Mouse (Mus musculus) thymus, postnatal 0 days (tissue): ENCODE measurements at regions not wholly inside any gene's neighbourhood (a gene's known extent, or its start where the extent isn't known, plus 50 kb on each side); places are given as distances from the start of the nearest gene placed in this dataset.
A peak's percentile ranks its signal among the peaks of the same experiment; 100 is the strongest.

Experiments used
- DNase-seq: peaks from one replicate; pipeline ENCODE4 v3.0.0-alpha.2; 2015; ENCODE audit warnings: low spot score

DNA sequence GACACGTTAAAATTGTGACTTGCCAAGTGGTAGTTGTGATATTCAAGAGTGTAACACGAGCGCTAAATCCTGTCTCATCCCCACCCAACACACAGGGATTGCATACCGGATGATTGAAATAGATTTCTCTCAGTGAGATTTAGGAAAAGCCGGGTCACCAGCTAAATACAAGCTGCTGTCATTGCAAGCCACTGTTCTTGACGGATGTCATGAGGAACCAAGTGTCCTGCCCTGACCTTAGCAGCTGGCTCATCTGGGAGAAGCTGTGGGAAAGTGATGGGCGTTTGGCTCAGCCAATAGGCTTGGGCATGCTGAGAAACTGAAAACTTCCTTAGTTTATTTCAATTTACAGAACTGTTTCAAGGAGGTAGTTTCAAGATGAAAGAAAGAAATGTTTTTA is 164.4 kb upstream of the Jmjd1c start:
- DNase-seq, result no peak

DNA sequence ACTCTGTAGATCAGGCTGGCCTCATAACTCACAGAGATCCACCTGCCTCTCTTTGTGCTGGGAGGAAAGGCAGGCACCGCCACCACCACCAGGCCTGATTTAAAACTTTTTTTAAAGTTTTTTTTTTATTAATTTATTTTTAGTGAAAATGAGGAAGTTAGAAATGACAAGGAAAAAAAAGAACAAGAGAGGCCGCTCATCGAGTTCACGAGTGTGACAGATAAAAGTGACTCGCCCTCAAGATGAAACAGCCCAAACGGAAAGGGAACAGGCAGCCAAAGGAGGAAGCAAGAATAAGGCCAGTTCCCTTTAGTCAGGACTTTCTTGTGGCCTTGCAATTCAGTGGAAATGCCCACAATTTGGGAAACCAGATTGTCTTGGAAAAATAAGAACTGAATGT is 163.4 kb upstream of the Jmjd1c start:
- DNase-seq, result no peak

DNA sequence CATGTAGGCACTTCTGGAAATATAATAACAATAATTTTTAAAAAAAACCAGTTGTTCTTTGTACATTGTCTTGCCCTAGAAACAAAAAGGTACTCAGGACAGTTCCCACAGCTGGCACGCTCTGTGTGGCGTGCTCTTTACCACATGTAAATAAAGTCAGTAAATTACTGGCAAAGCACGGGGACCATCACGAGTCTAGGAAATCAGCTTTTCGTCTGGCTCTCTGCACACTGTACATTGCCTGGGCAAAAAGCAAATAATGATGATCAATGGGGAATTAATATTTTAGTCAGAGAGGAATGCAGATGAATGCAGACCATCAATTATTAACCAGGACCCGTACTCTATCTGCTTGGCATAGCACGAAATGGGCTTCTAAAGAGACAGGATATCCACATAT is 162.2 kb upstream of the Jmjd1c start:
- no peak for DNase-seq

DNA sequence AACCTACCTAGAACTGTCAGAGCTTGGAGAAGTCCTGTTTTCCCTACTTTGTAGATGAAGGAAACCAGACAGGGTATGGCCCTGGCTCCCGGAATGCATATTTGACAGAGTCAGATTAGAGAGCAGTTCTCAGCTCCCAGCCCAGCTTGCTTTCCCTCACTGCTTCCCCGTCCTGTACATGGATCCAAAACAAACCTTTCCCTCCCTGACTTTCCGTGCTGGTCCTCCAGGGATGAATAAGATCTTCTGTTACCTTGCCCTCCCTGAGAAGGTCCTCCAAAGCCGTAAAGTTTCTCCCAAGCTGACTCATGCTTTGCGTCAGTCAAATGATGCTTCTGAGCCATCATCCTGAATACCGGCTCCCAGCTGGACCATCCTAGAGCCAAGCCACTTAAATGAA is 160.2 kb upstream of the Jmjd1c start:
- DNase-seq, result no peak

DNA sequence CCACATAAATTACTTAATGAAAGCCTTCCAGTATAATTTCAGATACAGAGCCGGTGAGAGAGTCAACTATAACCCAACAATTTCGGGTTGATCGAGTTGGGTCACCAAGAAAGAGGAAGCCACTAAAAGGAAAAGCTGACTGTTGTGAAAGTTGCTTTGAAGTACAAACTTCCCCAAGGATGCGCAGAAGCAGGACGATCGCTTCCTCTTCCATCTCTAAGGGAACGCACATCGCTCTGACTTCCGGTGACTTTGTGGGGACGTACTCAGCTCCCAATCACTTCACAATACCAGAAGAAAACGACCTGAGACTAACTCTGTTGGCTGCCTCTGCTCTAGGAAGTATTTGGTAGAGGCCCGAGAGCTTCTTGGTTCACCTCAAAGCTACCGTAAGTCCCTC is 158.8 kb upstream of the Jmjd1c start:
- DNase-seq, result peak; percentile 3

DNA sequence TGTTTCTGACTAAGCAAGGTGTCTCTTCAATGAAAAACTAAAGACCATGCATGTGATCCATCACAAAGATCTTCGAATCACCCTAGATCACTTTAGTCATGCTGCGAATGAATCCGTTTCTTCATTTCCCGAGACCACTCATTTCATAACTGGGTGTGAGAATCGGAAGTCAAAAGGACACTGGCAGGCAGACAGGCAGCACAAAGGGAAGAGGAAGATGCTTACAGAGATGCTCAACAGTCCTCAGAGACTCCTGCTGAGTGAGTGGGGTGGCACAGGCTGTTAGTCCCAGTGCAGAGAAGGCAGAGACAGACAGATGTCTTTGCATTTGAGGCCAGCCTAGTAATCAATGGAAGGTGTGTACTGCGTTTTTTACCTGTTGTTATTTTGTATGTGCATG is 155.6 kb upstream of the Jmjd1c start:
- DNase-seq, result no peak

DNA sequence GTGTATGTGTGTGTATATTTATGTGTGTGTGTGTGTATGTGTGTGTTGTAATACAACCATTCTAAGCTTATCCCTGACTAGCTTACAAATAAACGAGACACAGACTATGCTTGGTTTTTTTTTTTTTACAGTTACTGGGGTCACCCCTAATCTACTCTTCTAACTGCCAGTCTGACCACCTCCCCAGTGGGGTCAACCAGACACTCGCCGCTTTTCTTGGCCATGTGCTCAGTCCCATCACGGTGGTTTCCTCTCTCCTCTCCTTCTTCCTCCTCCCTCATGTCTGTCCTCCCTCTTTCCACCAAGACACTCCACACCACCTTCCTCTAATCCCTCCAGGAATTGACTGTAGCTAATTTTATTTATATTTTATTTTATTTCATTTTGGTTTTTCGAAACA is 155.0 kb upstream of the Jmjd1c start:
- no peak for DNase-seq

DNA sequence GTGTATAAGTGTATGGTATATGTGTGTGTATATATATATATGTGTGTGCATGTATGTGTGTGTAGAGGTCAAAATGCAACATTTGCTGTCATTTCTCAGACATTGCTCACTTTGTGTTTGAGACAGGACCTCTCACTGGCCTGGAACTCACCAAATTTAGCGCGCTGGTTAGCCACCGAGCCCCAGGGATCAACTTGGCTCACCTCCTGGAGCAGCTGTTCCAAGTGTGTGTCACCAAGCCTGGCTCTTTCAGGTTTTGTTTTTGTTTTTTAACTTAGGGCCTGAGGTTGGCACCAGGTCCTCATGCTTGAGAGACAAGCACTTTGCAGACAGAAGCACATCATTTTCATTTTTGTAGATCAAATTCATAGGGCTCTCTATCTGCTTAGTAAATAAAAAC is 154.0 kb upstream of the Jmjd1c start:
- no peak for DNase-seq

DNA sequence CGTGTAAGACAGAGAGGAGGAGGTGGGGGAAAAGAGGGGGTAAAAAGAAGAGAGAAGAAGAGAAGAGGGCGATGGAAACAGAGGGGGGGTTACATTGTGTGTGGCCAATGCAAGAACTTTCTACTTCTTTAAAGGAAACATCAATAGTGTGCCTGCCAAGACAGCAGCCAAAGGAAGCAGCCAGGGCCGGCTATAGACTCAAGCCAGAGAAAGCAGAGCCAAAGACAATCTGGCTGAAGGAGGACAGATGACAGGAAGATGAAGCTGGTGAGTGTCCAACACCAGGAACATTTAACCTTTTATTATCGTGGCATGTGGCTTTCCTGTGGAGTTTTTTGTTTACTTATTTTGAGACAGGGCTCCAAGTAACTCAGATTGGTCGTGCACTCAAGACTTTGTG is 152.1 kb upstream of the Jmjd1c start:
- no peak for DNase-seq

DNA sequence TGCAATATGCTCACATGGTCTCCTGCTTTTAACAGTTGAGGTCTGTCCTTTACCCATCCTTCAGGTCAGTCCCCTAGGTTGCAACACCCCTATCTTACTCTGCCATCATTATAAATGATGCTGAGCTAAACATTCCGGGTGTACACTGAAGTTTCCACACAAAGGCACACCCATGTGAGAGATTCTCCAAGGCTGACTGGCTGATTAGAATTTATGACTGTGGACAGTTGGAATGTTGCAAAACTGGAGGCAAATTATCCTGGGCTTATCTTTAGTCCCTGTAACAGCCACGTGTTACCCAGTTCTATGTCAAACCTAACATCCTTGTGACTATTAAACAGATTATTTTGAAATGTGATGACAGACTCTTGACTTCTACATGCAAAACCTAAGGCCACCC is 149.8 kb upstream of the Jmjd1c start:
- DNase-seq, result no peak

DNA sequence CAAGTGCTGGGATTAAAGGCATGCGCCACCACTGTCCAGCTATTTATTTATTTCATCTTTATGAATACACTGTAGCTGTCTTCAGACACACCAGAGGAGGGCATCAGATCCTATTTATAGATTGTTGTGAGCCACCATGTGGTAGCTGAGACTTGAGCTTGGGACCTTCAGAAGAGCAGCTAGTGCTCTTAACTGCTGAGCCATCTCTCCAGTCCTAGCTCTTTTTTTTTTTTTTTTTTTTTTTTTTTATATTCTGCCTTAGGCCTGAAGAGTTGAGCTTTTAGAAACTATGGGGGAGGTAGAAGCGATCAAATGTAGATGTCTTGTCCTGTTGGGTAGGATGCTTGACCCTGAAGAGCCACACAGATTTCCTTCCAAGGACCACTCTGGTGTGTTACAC is 147.6 kb upstream of the Jmjd1c start:
- no peak for DNase-seq

DNA sequence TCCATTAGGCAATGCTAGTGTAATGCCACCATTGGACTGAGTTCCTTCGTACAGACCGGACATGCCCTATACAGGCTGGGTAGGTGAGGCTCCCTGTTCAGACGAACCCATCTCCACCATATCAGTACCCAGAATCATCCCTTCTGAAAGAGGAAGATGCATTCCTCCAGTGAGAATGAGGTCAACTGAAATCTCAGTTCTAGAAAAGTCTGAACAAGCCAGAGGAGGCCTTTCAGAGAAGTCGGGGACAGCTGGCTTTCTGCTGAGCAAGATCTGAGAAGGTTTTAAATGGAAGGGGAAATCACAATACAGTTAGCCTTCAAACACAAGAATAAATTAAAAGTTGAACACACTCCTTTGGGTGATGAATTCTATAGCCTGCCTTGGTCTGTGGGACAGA is 145.5 kb upstream of the Jmjd1c start:
- no peak for DNase-seq

DNA sequence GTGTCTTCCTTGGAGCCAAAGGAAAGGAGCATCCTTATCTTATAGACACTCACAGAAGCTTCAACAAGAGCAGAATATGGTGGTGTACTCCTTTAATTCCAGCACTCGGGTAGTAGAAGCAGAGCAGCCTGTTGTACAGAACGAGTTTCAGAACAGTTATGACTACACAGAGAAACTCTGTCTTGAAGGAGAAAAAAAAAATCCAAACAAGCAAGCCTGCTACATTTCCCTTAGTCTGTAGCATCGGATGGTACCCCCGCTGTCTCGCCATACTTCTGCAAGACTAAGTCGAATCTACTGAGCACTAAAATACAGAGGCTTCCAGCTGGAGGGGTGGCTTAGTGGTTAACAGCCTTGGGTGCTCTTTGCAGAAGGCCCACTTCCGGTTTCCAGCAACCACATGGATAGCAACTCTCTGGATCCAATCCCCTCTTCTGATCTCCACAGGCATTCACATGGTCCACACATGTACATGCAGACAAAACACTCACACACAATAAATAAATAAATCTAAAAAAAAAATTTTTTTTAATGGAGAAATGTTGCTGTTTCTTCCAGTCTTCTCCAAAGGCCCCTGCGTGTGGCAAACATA is 144.6 kb upstream of the Jmjd1c start:
- DNase-seq, result peak; percentile 22

DNA sequence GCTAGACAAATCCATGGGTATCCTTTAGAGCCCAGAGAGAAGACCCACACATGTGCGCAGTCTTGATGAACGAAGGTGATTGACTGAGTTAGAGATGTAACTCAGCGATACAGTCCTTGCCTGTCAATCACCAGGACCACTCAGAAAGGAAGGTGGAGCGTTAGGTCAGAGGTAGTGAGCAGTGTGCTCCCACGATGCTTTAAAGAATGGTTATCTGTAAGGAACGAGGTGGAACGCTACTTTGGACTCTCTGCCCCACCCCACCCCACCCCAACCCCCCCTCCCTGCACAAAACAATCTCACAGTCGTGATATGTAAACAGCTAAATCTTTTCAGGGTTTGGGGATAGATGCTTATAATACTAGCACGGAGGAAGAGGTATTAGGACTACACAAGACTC is 144.0 kb upstream of the Jmjd1c start:
- no peak for DNase-seq

DNA sequence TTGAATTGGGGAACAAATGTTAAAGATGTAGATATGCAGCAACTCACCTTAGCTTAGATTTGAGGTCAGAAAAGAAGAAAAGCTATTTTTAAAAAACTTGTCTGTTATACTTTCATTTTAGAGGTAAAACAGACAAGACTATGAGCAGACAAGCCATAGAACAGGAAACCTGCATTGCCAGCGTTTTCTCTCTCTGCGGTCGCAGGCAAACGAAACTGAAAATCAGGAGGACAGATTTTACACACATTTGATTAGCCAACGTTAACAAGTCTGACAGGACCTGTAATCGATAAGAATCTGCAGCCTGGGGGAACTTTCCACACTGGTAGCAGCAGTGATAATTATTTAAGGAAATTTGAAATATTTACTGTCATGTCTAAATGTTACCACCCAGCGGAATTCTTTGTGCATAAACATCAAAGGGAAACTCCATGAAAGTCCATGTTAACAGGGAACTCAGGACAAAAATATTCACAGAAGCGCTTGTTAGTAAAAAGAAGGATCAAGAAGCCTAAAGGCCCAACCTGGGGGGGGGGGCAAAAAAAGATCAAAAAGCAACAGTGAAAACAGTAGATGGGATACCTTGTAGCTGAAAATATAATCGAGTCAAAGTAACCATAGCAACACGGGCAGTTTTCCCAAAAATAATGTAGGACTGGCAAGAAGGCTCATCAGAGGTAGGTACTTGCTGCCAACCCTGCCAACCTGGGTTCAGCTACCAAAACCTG is 142.5 kb upstream of the Jmjd1c start:
- peak; percentile 48 for DNase-seq

DNA sequence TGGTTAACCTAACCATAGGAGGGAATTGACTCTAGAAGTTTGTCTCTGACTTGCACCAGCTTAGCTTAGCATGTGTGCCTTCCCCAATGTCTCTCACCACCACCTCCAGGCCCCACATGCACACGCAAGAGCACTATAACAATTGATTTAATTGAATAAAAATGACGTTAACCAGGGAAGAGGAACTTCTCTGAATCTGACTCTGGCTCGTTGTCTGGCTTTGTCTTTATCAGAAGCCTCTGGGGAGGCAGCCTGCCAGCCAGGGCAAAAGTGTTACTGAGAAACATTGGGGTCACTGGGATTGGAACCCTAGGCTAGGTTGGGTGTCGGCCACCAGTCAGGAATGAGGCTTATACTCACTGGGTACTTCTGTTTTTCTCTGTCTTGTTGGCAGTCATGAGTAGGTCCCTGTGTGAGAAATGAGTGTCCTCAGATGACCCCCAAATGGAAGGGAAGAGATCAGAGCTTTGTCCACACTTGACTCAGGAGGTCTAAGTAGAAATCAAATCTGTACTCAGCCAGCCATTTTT is 141.9 kb upstream of the Jmjd1c start:
- no peak for DNase-seq

DNA sequence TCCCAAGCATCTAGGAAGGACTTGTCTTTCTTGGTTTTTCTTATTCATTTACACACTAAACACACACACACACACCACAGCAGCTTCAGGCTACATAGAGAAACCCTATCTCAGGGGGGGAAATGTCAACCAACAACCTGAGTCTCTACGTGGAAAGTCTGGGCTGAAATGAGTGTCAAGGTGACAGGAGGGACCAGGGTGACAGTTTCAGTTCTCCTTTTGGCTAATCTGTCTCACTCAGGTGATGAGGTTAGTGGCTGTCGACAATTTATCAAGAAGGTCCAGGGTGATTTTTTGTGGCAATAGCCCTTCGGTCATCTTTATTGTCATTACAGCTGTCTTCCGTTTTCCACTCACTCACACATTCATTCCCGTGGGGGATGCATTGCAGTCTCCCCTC is 140.5 kb upstream of the Jmjd1c start:
- no peak for DNase-seq

DNA sequence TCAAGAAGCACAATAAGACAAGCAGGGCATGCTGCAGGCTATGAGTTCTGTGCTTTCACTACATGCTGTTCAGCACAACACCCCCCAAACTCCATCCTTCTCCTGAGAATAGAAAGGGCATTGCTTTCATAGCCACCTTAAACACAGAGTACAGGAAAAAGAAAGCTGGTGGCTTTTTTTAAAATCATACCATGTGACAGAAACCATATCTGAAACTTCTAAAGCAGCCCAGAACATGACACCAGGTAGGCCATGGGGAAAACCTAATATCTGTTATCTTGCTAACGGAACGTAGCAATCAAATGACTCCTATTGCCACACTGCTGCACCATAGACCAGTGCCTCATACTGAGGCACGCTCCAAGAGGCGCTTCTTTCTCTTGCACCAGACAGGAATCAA is 139.3 kb upstream of the Jmjd1c start:
- no peak for DNase-seq

DNA sequence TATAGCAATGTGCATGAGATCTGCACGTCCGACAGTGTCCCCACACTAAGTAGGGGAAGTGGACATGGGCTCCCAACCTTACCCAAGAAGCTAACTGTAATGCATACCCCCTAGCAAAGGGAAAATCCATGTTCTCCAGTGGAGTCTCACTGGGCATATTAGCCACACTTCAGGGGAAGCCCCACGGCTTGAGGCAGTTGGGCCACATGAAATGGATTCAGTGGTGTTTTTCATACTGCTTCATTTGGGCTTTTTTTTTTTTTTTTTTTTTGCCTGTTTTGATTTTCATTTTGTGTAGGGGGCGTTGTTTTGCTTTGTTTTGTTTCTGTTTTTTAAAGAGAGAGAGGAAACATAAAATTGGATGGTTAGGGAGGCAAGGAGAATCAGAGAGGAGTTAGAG is 138.6 kb upstream of the Jmjd1c start:
- no peak for DNase-seq
